Mouse (Mus musculus) thymus, postnatal 36 days (tissue): ENCODE results near the gene Krtap4-13.
"Not testable (repeated sequence)": the region's sequence is repeated elsewhere in the genome, so short reads cannot be mapped to it uniquely, and the experiment has no call there.

ENCODE experiments used
- DNase-seq, 2 experiments: peaks; one replicate each; pipeline ENCODE4 v3.0.0; 2022; ENCODE audit warnings: mixed read lengths in 2 of 2

The Krtap4-13 gene

DNA sequence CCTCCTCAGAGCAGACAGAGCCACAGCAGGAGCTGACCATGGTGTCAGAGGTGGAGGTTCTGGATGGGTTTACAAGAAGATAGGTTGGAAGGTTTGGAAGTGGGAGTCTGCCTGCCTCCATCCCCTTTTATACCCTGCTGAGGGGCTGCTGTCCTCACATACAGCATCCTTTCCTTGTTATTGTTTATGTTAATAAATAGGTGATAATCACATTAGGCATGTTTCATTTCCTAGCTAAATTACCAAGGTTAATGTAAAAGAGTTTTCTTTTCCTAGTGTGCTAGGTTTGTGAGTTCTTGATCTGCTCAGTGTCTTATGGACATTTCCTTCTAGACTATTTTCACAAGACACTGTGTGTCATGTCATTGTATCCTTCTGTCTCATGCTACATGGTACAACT, at the start of gene Krtap4-13:
Gene Krtap4-13, minus strand, starts transcription at position 101 of the 400 bp plus-strand sequence.
- not testable (repeated sequence) for DNase-seq

DNA sequence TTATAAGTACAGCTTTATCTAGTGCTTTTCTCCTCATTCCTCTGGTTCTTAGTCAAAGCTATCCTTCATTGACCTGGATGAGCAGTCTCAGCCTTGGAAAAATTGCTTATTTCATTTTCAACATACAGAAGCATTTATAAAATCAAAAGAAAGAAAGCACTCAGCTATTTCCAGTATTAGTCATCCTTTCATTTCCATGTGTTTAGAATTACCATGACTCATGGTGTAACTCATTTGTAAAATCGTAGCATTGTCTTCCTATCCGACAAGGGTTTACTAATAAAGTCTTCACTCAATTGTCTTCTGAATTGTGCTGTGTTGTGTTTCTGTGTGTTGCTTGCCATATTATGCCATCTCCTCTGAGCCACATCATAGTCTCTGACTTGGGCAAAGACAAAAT, 49.1 kb upstream of the Krtap4-13 start:
- DNase-seq = no peak

DNA sequence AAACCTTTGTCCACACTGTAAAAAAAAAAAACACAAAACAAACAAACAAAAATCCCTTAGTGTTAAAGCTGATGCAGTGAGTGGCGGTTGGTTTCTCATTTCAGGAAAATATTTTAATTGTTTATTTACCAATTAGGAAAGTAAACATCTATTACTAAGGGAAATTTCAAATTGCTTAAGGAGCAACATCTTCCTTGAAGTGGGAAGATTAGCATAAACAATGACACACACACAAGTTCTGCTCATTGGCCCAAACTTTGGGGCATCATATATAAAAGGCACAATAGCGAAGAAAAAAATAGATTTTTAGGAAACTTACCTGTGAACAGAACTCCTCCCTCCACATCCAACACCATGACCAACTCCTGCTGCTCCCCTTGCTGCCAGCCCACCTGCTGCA, 47.9 kb upstream of the Krtap4-13 start, which contains the start of gene Gm11568:
Gene Gm11568, plus strand, starts transcription at position 301 of the 400 bp plus-strand sequence.
- no peak for DNase-seq

DNA sequence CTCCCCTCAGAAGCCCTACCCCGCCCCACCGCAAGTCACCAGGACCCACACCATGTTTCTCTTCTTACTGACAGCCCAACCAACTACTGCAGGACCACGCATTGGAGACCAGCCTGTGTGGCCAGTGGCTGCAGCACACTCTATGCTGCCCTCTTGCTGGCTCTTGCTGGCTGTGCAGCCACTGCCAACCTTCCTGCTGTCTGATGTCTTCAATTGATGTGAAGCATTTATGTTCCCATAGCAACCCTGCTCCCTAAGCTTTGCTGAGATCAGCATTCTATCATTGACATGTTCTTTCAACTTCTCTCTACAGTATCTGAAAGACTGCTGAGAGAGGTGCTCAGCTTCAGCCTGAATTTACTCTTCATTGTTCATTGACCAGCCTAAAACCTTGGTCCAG, 44.4 kb upstream of the Krtap4-13 start:
- DNase-seq = no peak

DNA sequence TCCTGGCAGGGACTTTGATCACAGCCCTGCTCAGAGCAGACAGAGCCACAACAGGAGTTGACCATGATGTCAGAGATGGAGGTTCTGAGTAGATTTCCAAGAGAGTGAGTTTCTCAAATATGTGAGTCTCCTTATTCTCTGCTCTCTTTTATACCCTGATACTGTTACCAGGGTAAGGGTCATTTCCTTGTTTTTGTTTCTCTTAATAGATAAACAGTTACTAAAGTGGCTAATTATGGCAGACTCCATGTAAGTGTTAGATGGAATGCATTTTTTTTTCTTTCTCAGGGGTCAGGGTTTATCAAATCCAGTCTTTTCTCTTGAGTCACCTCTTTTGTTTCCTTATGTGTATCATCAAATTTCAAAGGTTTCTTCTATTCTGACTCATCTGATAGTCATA, 41.8 kb upstream of the Krtap4-13 start, which contains the start of gene Krtap4-16:
Gene Krtap4-16, minus strand, starts transcription at position 101 of the 400 bp plus-strand sequence.
- DNase-seq = no peak

DNA sequence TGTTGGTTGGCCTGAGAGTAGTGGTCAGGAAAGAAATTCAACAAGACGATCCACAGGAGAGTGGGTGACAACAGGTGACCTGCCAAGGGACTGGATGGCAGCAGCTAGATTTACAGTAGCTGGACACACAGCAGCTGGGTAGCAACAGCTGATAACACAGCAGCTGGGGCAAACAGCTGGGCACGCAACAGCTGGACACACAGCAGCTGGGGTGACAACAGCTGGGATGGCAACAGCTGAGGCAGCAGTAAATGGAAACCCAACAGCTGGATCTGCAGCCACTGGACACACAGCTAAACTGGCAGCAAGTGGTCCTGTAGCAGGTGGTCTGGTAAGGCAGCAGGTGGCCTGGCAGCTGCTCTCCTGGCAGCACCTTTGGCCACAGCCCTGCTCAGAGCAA, 37.1 kb upstream of the Krtap4-13 start:
- no peak for DNase-seq

DNA sequence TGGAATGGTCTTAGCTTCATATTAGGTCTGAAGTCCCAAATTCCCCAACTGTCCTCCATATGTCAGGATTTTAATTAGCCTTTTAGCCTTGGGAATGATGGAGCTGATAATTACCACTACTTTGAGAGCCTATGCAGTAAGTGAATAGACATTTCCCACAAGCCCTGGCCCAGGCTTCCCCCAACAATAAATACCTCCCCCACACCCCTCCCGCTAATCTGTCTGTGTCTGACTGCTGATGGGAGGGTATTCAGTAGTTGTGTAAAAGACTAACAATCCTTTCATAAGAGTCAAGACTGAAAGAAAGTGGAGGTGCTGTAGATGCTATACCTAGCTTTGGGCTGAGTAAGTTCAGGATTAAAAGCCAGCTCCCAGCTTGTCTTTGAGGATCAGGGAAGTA, 32.5 kb upstream of the Krtap4-13 start:
- no peak for DNase-seq

DNA sequence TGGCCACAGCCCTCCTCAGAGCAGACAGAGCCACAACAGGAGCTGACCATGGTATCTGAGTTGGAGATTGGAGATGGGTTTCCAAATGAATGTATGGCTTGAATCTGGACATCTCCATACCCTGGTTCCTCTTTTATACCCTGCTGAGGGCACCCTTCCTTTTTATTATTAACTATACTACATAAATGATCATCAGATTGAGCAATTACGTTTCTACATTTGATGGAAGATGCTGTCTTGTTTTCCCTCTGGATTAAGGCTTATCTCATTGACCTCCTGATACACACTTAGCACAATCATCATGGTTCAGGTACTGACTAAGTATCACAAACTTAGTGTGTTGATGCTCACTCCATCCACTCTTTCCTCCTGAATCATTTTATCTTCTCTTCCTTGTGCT, 28.3 kb upstream of the Krtap4-13 start, which contains the start of gene 2300003K06Rik:
Gene 2300003K06Rik, minus strand, starts transcription at position 101 of the 400 bp plus-strand sequence.
- DNase-seq = no peak

DNA sequence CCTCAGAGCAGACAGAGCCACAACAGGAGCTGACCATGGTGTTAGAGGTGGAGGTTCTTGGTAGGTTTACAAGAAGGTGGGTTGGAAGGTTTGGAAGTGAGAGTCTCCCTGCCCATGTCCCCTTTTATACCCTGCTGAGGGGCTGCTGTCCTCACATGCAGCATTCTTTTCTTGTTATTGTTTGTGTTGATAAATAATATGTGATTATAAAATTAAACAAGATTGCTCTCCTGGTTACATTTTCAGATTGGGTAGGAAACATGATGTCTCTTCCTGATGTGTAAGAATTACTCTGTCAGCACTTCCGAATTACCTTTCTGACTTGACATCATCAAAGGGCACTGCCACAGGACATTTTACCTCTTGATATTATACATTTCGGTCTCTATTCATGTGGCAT, 5.9 kb upstream of the Krtap4-13 start, which contains the start of gene Gm11564:
Gene Gm11564, minus strand, starts transcription at position 101 of the 400 bp plus-strand sequence.
- DNase-seq = not testable (repeated sequence)

DNA sequence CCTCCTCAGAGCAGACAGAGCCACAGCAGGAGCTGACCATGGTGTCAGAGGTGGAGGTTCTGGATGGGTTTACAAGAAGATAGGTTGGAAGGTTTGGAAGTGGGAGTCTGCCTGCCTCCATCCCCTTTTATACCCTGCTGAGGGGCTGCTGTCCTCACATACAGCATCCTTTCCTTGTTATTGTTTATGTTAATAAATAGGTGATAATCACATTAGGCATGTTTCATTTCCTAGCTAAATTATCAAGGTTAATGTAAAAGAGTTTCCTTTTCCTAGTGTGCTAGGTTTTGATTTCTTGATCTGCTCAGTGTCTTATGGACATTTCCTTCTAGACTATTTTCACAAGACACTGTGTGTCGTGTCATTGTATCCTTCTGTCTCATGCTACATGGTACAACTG, 5.3 kb downstream of the Krtap4-13 start, which contains the start of gene Gm11554:
Gene Gm11554, minus strand, starts transcription at position 101 of the 400 bp plus-strand sequence.
- DNase-seq = not testable (repeated sequence)

DNA sequence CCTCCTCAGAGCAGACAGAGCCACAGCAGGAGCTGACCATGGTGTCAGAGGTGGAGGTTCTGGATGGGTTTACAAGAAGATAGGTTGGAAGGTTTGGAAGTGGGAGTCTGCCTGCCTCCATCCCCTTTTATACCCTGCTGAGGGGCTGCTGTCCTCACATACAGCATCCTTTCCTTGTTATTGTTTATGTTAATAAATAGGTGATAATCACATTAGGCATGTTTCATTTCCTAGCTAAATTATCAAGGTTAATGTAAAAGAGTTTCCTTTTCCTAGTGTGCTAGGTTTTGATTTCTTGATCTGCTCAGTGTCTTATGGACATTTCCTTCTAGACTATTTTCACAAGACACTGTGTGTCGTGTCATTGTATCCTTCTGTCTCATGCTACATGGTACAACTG, 10.9 kb downstream of the Krtap4-13 start, which contains the start of gene Gm11569:
Gene Gm11569, minus strand, starts transcription at position 101 of the 400 bp plus-strand sequence.
- DNase-seq = not testable (repeated sequence)

DNA sequence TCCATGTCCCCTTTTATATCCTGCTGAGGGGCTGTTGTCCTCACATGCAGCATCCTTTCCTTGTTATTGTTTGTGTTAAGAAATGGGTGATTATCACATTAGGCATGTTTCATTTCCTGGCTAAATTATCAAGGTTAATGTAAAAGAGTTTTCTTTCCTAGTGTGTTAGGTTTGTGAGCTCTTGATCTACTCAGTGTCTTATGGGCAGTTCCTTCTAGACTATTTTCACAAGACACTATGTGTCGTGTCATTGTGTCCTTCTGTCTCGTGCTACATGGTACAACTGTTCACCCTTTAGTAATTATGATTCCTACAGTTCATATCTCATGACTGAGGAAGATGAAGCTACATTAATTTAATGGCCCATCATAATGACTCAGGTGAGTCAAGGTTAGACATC, 16.3 kb downstream of the Krtap4-13 start, which contains the start of gene Gm11596:
Gene Gm11596, minus strand, starts transcription at position 101 of the 400 bp plus-strand sequence.
- no peak for DNase-seq

DNA sequence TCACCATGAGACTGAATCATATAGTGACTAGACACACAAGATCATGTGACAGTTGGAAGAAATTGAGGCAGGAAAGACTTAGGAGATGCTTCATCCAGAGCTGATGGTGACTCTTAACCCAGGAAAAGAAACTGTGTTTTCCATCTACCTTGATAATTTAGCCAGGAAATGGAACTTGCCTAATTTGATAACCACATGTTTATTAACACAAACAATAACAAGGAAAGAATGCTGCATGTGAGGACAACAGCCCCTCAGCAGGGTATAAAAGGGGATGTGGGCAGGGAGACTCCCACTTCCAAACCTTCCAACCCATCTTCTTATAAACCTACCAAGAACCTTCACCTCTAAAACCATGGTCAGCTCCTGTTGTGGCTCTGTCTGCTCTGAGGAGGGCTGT, 24.8 kb downstream of the Krtap4-13 start, which contains the start of gene Krtap4-9:
Gene Krtap4-9, plus strand, starts transcription at position 301 of the 400 bp plus-strand sequence.
- not testable (repeated sequence) for DNase-seq

DNA sequence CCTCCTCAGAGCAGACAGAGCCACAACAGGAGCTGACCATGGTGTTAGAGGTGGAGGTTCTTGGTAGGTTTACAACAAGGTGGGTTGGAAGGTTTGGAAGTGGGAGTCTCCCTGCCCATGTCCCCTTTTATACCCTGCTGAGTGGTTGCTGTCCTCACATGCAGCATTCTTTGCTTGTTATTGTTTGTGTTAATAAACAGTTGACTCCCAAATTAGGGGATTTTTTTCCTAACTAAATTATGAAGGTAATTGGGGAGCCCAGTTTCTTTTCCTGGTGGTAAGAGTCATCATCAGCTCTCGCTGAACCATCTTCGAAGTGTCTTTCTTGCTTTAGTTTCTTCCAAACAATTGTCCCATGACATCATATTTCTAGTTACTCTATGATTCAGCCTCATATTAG, 29.1 kb downstream of the Krtap4-13 start, which contains the start of gene Krtap4-8:
Gene Krtap4-8, minus strand, starts transcription at position 101 of the 400 bp plus-strand sequence.
- no peak for DNase-seq

DNA sequence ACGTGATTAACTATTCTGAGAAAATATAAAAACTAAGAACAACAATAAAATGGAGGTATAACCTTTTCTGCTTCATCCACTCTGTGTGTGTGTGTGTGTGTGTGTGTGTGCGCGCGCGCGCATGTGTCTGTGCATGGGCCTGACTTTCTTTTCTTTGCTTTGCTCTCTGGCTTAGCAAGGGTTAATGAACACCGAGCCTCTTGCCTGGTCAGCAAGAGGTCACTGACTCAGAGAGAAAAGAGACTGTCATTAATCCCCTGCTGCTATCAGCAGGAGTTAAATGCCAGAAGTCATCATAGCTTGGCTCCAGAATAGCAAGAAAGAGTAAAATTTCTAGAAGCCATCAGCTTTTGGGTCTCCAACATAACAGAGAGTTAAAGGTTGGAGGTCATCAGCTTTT, 31.3 kb downstream of the Krtap4-13 start:
- DNase-seq = no peak

DNA sequence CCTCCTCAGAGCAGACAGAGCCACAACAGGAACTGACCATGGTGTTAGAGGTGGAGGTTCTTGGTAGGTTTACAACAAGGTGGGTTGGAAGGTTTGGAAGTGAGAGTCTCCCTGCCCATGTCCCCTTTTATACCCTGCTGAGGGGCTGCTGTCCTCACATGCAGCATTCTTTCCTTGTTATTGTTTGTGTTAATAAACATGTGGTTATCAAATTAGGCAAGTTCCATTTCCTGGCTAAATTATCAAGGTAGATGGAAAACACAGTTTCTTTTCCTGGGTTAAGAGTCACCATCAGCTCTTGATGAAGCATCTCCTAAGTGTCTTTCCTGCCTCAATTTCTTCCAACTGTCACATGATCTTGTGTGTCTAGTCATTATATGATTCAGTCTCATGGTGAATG, 36.9 kb downstream of the Krtap4-13 start, which contains the start of gene Gm11595:
Gene Gm11595, minus strand, starts transcription at position 101 of the 400 bp plus-strand sequence.
- DNase-seq = not testable (repeated sequence)

DNA sequence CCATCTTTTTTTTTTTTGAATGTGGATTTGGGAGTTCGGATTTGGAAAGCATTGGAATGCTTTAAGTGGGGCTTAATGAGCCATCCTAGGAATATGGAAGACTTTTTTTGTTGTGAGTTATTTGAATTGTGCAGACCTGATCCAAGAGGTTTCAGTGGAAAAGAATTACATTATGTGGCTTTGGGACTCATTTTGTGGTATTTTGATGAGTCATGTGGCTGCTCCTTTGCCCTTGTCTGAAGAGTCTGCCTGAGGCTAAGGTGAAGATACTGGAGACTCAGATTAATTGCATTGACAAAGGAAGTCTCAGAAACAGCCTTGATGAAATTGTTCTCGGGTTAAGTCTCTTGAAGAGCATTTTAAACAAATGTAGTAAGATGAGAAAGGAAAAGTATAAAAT, 41.3 kb downstream of the Krtap4-13 start:
- DNase-seq = no peak
